Mouse (Mus musculus) G1E (cell line): ENCODE results near the gene Sell.

Experiments
- CTCF ChIP-seq: IDR thresholded peaks from 2 replicates; pipeline ENCODE4 v1.5.1; 2012; ENCODE audit warnings: low read depth, low read length, inconsistent platforms, mixed read lengths
- GATA1 ChIP-seq: IDR thresholded peaks from 2 replicates; pipeline ENCODE4 v1.6.1; 2012; ENCODE audit warnings: borderline replicate concordance, low read length, inconsistent platforms, mixed read lengths
- TAL1 ChIP-seq: conservative IDR thresholded peaks from 2 replicates; pipeline ENCODE4 v1.6.1; 2012; ENCODE audit warnings: low read depth, low read length, inconsistent platforms, mixed read lengths

GRCm38 (mm10) chr1:164071111-164071510 is 9.3 kb downstream of the Sell start:
- no peak for TF ChIP-seq CTCF
- no peak for TF ChIP-seq TAL1
- no peak for TF ChIP-seq GATA1
